ENCODE assay signal across 10 mouse cellular contexts in the genomic region with DNA sequence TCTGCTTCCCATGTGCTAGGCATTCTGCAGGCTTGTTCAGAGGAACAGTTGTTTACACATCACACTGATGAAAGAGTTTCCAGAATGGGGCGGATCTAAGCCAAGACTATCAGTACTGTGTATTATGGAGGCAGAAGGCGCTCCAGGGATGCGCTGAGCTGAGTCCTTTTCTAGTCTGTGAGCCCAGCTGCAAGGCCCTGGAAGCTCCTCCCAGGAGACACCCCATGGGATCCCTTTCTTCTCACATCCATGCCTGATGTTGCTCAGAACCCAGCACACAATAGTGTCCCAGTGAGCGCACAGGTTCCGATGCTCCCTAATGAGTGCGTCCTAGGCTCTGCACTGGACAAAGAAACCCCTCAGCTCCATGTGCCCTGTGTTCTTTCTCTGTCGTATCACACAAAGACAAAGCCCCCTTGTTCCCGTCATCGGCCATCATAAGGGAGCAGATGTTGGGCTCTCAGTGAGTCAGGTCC.
DNase-seq lines count a peak whose midpoint lies in the region; ATAC-seq and TF ChIP-seq lines count a peak whose summit lies in the region.
"Had no signal": no experiment of that assay in that cellular context is flagged by ENCODE, and none has a peak within 500 bp of the region (broad histone marks: within the 10 kb centered on the region; RNA-seq: fewer than 3 reads in every experiment).

No protein-coding gene starts in this region.

- no peaks in the 10 kb centered on the region for H3K4me1 ChIP-seq in embryonic facial prominence, embryonic 11.5 days (ENCODE audit: control insufficient read depth, insufficient read depth, low read length)
- no peaks in the 10 kb centered on the region for H3K4me1 ChIP-seq in midbrain, postnatal 0 days (ENCODE audit: insufficient read depth, low read length)
- H3K4me1 ChIP-seq in liver, postnatal 0 days (ENCODE audit: insufficient read depth) = no peaks in the 10 kb centered on the region

- no peak overlapping the region for H3K4me3 ChIP-seq in embryonic facial prominence, embryonic 11.5 days (ENCODE audit: low read depth, low read length)
- no peak overlapping the region for H3K4me3 ChIP-seq in layer of hippocampus, adult 2 months
- no peak overlapping the region for H3K4me3 ChIP-seq in midbrain, postnatal 0 days (ENCODE audit: low read depth, low read length)
- no peak overlapping the region for H3K4me3 ChIP-seq in liver, postnatal 0 days (ENCODE audit: low read depth, low read length)
- H3K4me3 ChIP-seq: heart, embryonic 15.5 days had no signal

- no peak overlapping the region for H3K4me2 ChIP-seq in embryonic facial prominence, embryonic 11.5 days (ENCODE audit: low read depth, low read length)
- H3K4me2 ChIP-seq in midbrain, postnatal 0 days (ENCODE audit: low read depth, low read length, poor library complexity, severe bottlenecking) = no peak overlapping the region
- H3K4me2 ChIP-seq in liver, postnatal 0 days (ENCODE audit: low read depth, low read length) = no peak overlapping the region
- H3K4me2 ChIP-seq: heart, embryonic 15.5 days had no signal

- no peaks in the 10 kb centered on the region for H3K9me3 ChIP-seq in embryonic facial prominence, embryonic 11.5 days (replicated peaks; ENCODE audit: control insufficient read depth, low read length)
- H3K9me3 ChIP-seq in midbrain, postnatal 0 days (ENCODE audit: low read length) = no peaks in the 10 kb centered on the region
- H3K9me3 ChIP-seq in liver, postnatal 0 days (ENCODE audit: low read length) = no peaks in the 10 kb centered on the region
- H3K9me3 ChIP-seq: heart, embryonic 15.5 days had no signal

- peak; percentile 52 for DNase-seq in gastrocnemius, postnatal 14 days
- no peak for DNase-seq in gastrocnemius, adult 18-20 months (ENCODE audit: low spot score)
- DNase-seq in embryonic facial prominence, embryonic 11.5 days (ENCODE audit: low spot score) = no peak
- DNase-seq in layer of hippocampus, adult 2 months (ENCODE audit: low spot score in 2 of 2) = peak; percentile 33 to 58
- DNase-seq in midbrain, postnatal 0 days (ENCODE audit: low spot score) = peak; percentile 67
- DNase-seq in ovary, adult 18-20 months (ENCODE audit: low spot score) = no peak
- DNase-seq in liver, postnatal 0 days = no peak

- 0 out of 2 replicates have a peak overlapping the region, but pooled peaks have one; percentile 11 for H3K27ac ChIP-seq in embryonic facial prominence, embryonic 11.5 days (replicated peaks; ENCODE audit: low read depth, low read length)
- peak overlapping the region; percentile 33 for H3K27ac ChIP-seq in layer of hippocampus, adult 2 months
- H3K27ac ChIP-seq in midbrain, postnatal 0 days (ENCODE audit: low read depth, low read length) = no peak overlapping the region; the same call in 1 of the 2 replicates
- no peak overlapping the region for H3K27ac ChIP-seq in liver, postnatal 0 days (ENCODE audit: low read depth)
- H3K27ac ChIP-seq: heart, embryonic 15.5 days had no signal

- no peak for TF ChIP-seq EP300 in liver, postnatal 0 days (IDR thresholded peaks at IDR 0.05; ENCODE audit: low read depth)

- H3K27me3 ChIP-seq in embryonic facial prominence, embryonic 11.5 days (ENCODE audit: control insufficient read depth, insufficient read depth, low read length) = no peaks in the 10 kb centered on the region
- H3K27me3 ChIP-seq in midbrain, postnatal 0 days (ENCODE audit: insufficient read depth, low read length) = no peaks in the 10 kb centered on the region
- no peaks in the 10 kb centered on the region for H3K27me3 ChIP-seq in liver, postnatal 0 days (ENCODE audit: insufficient read depth, low read length)
- H3K27me3 ChIP-seq: heart, embryonic 15.5 days had no signal

- H3K36me3 ChIP-seq in embryonic facial prominence, embryonic 11.5 days (replicated peaks; ENCODE audit: control insufficient read depth, insufficient read depth, low read depth, low read length) = no peaks in the 10 kb centered on the region; the same call in none of the 2 replicates
- H3K36me3 ChIP-seq in midbrain, postnatal 0 days (ENCODE audit: insufficient read depth, low read length) = peaks cover 25% of the 10 kb centered on the region
- no peaks in the 10 kb centered on the region for H3K36me3 ChIP-seq in liver, postnatal 0 days (replicated peaks; ENCODE audit: insufficient read depth, low read length)
- H3K36me3 ChIP-seq: heart, embryonic 15.5 days had no signal

- TF ChIP-seq CTCF in layer of hippocampus, adult 2 months (conservative IDR thresholded peaks at IDR 0.05) = no peak
- no peak for TF ChIP-seq CTCF in midbrain, postnatal 0 days (IDR thresholded peaks at IDR 0.05)
- no peak for TF ChIP-seq CTCF in liver, postnatal 0 days (IDR thresholded peaks at IDR 0.05; ENCODE audit: low read depth)

- ATAC-seq in embryonic facial prominence, embryonic 11.5 days (replicated peaks; ENCODE audit: insufficient number of reproducible peaks, low FRiP score, low TSS enrichment, low read depth) = peak; percentile 82
- ATAC-seq in midbrain, postnatal 0 days (ENCODE audit: low FRiP score) = peak; percentile 75
- ATAC-seq in liver, postnatal 0 days = no peak
- ATAC-seq in inflammation-experienced regulatory T-cells, adult 6 months = no peak
- ATAC-seq: activated CD4-positive, CD25-positive, alpha-beta regulatory T cell, adult 4 months had no signal

- 49% methylated on average over 9 of the region's 9 CpGs for WGBS in embryonic facial prominence, embryonic 11.5 days
- WGBS in midbrain, postnatal 0 days = 41% methylated on average over 9 of the region's 9 CpGs
- 90% methylated on average over 9 of the region's 9 CpGs for WGBS in liver, postnatal 0 days (ENCODE audit: insufficient replicate concordance)

- intact Hi-C loops in gastrocnemius, postnatal 14 days (cut with DNase I; ENCODE audit: low total_unique reads) = no loop called here

- H3K9ac ChIP-seq in embryonic facial prominence, embryonic 11.5 days (replicated peaks; ENCODE audit: low read length) = no peak overlapping the region
- no peak overlapping the region for H3K9ac ChIP-seq in midbrain, postnatal 0 days (replicated peaks; ENCODE audit: low read length, poor library complexity, severe bottlenecking)
- no peak overlapping the region for H3K9ac ChIP-seq in liver, postnatal 0 days (replicated peaks)
- H3K9ac ChIP-seq: heart, embryonic 15.5 days had no signal

Comparison
In these comparisons a context has a peak if more than half of its experiments do, and no peak if none do; other contexts are left out.
1. DNase-seq: peak in gastrocnemius, postnatal 14 days (single experiment), layer of hippocampus, adult 2 months (2 of 2) and midbrain, postnatal 0 days (single experiment); none in gastrocnemius, adult 18-20 months (single experiment), embryonic facial prominence, embryonic 11.5 days (single experiment), ovary, adult 18-20 months (single experiment) and liver, postnatal 0 days (single experiment).
2. ATAC-seq: peak in embryonic facial prominence, embryonic 11.5 days (single experiment) and midbrain, postnatal 0 days (single experiment); none in liver, postnatal 0 days (single experiment) and inflammation-experienced regulatory T-cells, adult 6 months (single experiment).
3. H3K27ac ChIP-seq: peak in embryonic facial prominence, embryonic 11.5 days (single experiment) and layer of hippocampus, adult 2 months (single experiment); none in midbrain, postnatal 0 days (single experiment) and liver, postnatal 0 days (single experiment).